Mouse (Mus musculus): ENCODE data around the gene Xpo4.

Xpo4 gene

GRCm38 (mm10) chr14:57537261-57538015 is 127.8 kb downstream of the Xpo4 start:
- no peak for DNase-seq (ENCODE audit: low spot score in 2 of 2)

GRCm38 (mm10) chr14:57536820-57537219 is 128.4 kb downstream of the Xpo4 start:
- no peak for DNase-seq (ENCODE audit: low spot score in 2 of 2)

GRCm38 (mm10) chr14:57535646-57536045 is 129.6 kb downstream of the Xpo4 start:
- no peak for DNase-seq (ENCODE audit: low spot score in 2 of 2)

GRCm38 (mm10) chr14:57534961-57535360 is 130.3 kb downstream of the Xpo4 start:
- no peak for DNase-seq (ENCODE audit: low spot score in 2 of 2)

- no peak for DNase-seq (ENCODE audit: low spot score in 2 of 2)
These were observed 130.9 kb downstream of the Xpo4 start for GRCm38 (mm10) chr14:57534346-57534745.

- DNase-seq (ENCODE audit: low spot score in 2 of 2), result no peak
These were observed 131.4 kb downstream of the Xpo4 start for GRCm38 (mm10) chr14:57533841-57534240.

- DNase-seq (ENCODE audit: low spot score in 2 of 2), result no peak
These were observed 132.0 kb downstream of the Xpo4 start for GRCm38 (mm10) chr14:57533214-57533613.

GRCm38 (mm10) chr14:57532577-57532976 is 132.7 kb downstream of the Xpo4 start:
- no peak for DNase-seq (ENCODE audit: low spot score in 2 of 2)

GRCm38 (mm10) chr14:57529786-57530515 is 135.3 kb downstream of the Xpo4 start:
- no peak for DNase-seq (ENCODE audit: low spot score in 2 of 2)

GRCm38 (mm10) chr14:57529086-57529785 is 136.0 kb downstream of the Xpo4 start:
- DNase-seq (ENCODE audit: low spot score in 2 of 2), result peak; percentile 71 to 75

GRCm38 (mm10) chr14:57527598-57527997 is 137.6 kb downstream of the Xpo4 start:
- DNase-seq (ENCODE audit: low spot score in 2 of 2), result no peak

Data from frontal cortex, postnatal 36 days (tissue).